Mouse (Mus musculus): ENCODE measurements around the gene Nup210l. TPM values are rescaled to one million over a fixed set of nuclear protein-coding genes. Genes with fewer than 3 reads are reported as not detected.

The Nup210l gene
- polyA plus RNA-seq, 1 experiment from 2014 or later: 0.36 TPM

DNA sequence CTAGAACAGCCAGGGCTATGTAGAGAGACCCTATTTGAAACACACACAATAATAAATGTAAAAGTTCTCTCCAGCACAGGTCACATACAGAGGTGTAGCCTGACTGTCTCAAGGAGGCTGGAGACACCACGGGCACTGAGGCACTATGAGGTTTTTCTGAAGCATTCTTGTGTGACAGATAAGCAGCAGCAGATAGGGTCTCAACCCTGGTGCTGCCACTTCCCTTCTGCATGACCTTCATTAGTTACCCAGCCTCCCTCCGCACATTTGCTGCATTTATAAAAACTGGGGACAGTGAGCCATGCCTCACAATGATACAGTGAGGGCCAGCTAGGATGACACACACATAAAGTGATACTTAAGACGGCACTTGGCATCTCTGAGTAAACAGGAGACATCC is 119.0 kb downstream of the Nup210l start:
- ATAC-seq (ENCODE audit: low FRiP score, low TSS enrichment): no peak
- H3K4me3 ChIP-seq (ENCODE audit: low read length): no peak overlapping the region
- H3K9ac ChIP-seq (replicated peaks; ENCODE audit: low read length): no peak overlapping the region
- H3K27ac ChIP-seq (ENCODE audit: low read length): no peak overlapping the region
- 36% methylated on average over 3 of the region's 3 CpGs for WGBS
- H3K4me2 ChIP-seq (replicated peaks; ENCODE audit: low read depth, low read length): 0 out of 2 replicates have a peak overlapping the region, but pooled peaks have one; percentile 6
- H3K36me3 ChIP-seq (ENCODE audit: insufficient read depth, low read length): peaks cover 24% of the 10 kb centered on the region
- no peaks in the 10 kb centered on the region for H3K9me3 ChIP-seq (ENCODE audit: low read length)
- peaks cover 20% of the 10 kb centered on the region for H3K4me1 ChIP-seq (ENCODE audit: insufficient read depth, low read length)
- H3K27me3 ChIP-seq (ENCODE audit: insufficient read depth, low read length): no peaks in the 10 kb centered on the region

DNA sequence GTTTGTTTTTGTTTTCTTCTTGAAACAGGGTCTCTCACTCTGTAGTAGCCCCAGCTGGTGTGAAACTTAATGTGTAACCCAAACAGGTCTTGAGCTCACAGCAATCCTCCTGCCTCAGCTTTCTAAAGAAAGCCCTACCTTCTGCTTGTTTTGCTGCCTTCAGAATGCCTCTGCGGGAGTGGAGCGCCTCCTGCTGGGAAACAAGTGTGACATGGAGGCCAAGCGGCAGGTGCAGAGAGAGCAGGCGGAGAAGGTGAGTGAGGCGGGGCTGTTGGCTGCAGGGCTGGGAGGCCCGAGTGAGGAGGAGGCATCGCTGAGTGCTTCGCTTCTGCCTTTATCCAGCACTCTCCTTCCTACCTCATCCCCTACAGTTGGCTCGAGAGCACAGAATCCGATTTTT is 120.4 kb downstream of the Nup210l start:
- no peak for ATAC-seq (ENCODE audit: low FRiP score, low TSS enrichment)
- Histone ChIP-seq H3K4me3 (ENCODE audit: low read length) (no peak overlapping the region), H3K4me1 (ENCODE audit: insufficient read depth, low read length) (peaks cover 20% of the 10 kb centered on the region), H3K9me3 (ENCODE audit: low read length) (no peaks in the 10 kb centered on the region), H3K4me2 (replicated peaks; ENCODE audit: low read depth, low read length) (no peak overlapping the region), H3K27me3 (ENCODE audit: insufficient read depth, low read length) (no peaks in the 10 kb centered on the region), H3K9ac (replicated peaks; ENCODE audit: low read length) (no peak overlapping the region), H3K27ac (ENCODE audit: low read length) (no peak overlapping the region), H3K36me3 (ENCODE audit: insufficient read depth, low read length) (peaks cover 24% of the 10 kb centered on the region)
- WGBS: 87% methylated on average over 10 of the region's 10 CpGs

DNA sequence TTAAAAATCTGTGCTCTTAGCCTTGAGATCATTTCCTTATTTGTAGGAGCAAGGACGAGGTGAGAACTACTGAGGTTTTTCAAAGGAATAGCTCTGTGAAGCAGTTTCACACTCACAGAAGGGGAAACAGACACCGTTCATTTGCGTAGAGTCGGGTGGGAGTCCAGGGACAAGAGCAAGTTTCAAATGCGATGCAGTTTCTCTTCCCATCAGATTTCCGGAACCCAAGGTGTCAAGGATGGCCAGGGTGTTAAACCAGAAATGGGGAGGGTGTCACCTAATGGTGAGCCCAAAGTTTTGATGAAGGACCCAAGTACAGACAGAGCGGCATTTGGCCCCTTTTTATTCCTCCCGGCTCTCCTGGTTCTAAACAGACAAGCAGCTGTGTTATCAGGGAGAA is 127.1 kb downstream of the Nup210l start:
- Histone ChIP-seq H3K27ac (ENCODE audit: low read length) (peak overlapping the region; percentile 91), H3K4me1 (ENCODE audit: insufficient read depth, low read length) (peaks cover 7% of the 10 kb centered on the region; the same call in 1 of the 2 replicates), H3K4me2 (replicated peaks; ENCODE audit: low read depth, low read length) (peak overlapping the region; percentile 81), H3K9me3 (ENCODE audit: low read length) (no peaks in the 10 kb centered on the region), H3K36me3 (ENCODE audit: insufficient read depth, low read length) (peaks cover 26% of the 10 kb centered on the region), H3K9ac (replicated peaks; ENCODE audit: low read length) (peak overlapping the region; percentile 90), H3K27me3 (ENCODE audit: insufficient read depth, low read length) (no peaks in the 10 kb centered on the region), H3K4me3 (ENCODE audit: low read length) (peak overlapping the region; percentile 69)
- ATAC-seq (ENCODE audit: low FRiP score, low TSS enrichment): peak; percentile 9; the same call in 1 of the 2 replicates
- 13% methylated on average over 8 of the region's 8 CpGs for WGBS

DNA sequence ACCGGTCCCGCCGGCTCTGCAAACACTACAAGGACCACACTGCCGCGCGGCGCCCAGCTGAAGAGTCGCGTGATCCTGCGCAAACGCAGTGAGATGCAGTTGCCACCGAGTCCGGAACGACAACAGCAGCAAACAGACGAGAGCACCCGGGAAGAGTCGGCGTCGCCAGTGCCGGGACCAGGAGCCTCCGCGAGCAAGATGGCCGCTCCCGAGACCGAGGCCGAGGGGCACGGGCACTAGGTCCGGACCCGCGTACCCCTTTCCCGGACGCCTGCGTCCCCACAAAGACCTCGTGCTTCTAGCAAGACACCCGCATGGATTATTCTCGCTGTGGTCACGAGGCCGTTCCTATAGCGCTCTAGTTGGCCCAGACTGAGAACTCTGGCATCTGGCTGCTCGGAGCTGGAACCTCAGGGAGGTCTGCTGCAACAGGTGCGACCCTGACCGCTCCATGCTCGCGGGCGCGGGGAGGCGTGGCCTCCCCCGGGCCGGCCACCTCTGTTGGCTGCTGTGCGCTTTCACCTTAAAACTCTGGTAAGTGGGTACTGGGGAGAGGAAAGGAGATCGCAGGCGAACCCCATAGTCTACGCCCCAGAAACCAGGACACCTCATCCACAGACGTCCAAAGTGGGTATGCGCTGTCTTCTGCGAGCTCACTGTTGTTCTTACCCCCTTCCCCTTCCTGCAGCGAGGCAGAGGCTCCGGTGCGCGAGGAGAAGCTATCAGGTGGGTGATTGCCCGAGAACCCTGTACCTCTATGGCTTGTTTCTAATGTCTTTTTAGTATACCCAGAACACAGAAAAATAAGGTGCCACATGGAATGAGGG is 127.8 kb downstream of the Nup210l start, which contains the start of gene Jtb:
TSS of gene Jtb (plus strand) at position 91 of the 827 bp plus-strand sequence.
- ATAC-seq (ENCODE audit: low FRiP score, low TSS enrichment): peak; percentile 99
- Histone ChIP-seq H3K9me3 (ENCODE audit: low read length) (no peaks in the 10 kb centered on the region), H3K27me3 (ENCODE audit: insufficient read depth, low read length) (no peaks in the 10 kb centered on the region), H3K4me1 (ENCODE audit: insufficient read depth, low read length) (peaks cover 7% of the 10 kb centered on the region; the same call in 1 of the 2 replicates), H3K4me3 (ENCODE audit: low read length) (peak within 1 kb of the TSS; percentile 69), H3K27ac (ENCODE audit: low read length) (peak within 1 kb of the TSS; percentile 91), H3K9ac (replicated peaks; ENCODE audit: low read length) (peak within 1 kb of the TSS; percentile 90), H3K36me3 (ENCODE audit: insufficient read depth, low read length) (peaks cover 29% of the 10 kb centered on the region), H3K4me2 (replicated peaks; ENCODE audit: low read depth, low read length) (peak within 1 kb of the TSS; percentile 81)
- under 1% methylated on average over 60 of the region's 61 CpGs for WGBS

DNA sequence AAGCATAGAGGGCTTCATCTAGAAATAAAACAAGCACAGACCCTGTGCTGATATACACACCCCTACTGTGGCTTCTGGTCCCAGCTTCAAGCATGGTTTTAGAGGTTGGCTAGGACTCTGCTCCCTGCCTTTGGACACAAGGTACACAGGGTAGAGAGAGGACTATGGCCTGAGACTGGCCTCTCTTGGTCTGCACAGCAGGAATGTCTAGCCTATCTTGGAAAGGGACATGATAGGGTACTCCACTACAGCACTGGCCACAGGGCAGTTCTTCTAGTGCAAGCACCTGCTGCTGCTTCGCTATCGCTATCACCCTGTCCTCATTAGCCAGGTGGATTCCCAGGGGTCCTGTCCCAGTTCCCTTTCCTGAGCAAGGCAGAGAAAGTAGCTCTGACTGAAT is 137.3 kb downstream of the Nup210l start:
- Histone ChIP-seq H3K4me3 (ENCODE audit: low read length) (no peak overlapping the region), H3K27me3 (ENCODE audit: insufficient read depth, low read length) (no peaks in the 10 kb centered on the region), H3K27ac (ENCODE audit: low read length) (no peak overlapping the region), H3K4me1 (ENCODE audit: insufficient read depth, low read length) (peaks cover 12% of the 10 kb centered on the region), H3K9me3 (ENCODE audit: low read length) (no peaks in the 10 kb centered on the region), H3K9ac (replicated peaks; ENCODE audit: low read length) (no peak overlapping the region), H3K36me3 (ENCODE audit: insufficient read depth, low read length) (0 out of 2 replicates have a peak, but pooled peaks cover 3% of the 10 kb centered on the region), H3K4me2 (replicated peaks; ENCODE audit: low read depth, low read length) (no peak overlapping the region)
- ATAC-seq (ENCODE audit: low FRiP score, low TSS enrichment): peak; percentile 59; the same call in 1 of the 2 replicates
- 89% methylated on average over 2 of the region's 2 CpGs for WGBS

DNA sequence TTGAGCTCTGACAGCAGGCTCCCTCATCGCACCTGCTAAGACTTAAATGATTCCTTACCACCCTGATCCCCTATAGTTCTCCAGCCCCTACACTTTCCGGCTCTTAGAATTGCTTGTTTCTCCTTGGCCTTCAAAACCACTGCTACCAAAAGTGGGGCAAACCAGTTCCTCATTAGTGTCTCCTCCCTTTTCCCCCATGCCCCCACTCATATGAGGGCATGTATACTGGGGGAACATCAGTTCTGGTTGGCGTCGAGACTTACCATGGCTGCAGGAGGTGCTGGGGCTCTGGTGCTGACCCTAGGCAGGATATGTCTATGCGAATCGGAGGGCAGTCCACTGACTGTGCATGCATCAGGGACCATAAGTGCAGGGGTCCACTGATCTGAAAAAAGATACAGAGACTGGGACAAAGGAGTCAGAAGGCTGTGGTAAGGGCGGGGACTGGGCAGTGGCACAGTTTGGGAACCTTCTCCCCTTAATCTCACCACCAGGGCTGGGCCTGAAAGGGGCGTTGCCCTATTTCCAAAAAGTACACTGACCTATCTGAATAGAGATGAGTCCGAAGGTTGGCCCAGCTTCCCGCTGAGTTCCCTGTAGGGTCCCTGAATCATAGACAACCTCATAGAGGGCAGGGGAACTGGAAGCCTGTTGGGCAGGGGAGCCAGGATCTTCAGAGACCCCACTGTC is 137.9 kb downstream of the Nup210l start:
- Histone ChIP-seq H3K36me3 (ENCODE audit: insufficient read depth, low read length) (no peaks in the 10 kb centered on the region), H3K9ac (replicated peaks; ENCODE audit: low read length) (no peak overlapping the region), H3K4me3 (ENCODE audit: low read length) (no peak overlapping the region), H3K9me3 (ENCODE audit: low read length) (no peaks in the 10 kb centered on the region), H3K4me2 (replicated peaks; ENCODE audit: low read depth, low read length) (no peak overlapping the region), H3K4me1 (ENCODE audit: insufficient read depth, low read length) (peaks cover 12% of the 10 kb centered on the region), H3K27ac (ENCODE audit: low read length) (no peak overlapping the region), H3K27me3 (ENCODE audit: insufficient read depth, low read length) (no peaks in the 10 kb centered on the region)
- ATAC-seq (ENCODE audit: low FRiP score, low TSS enrichment): 0 out of 2 replicates have a peak, but pooled peaks have one; percentile 15
- WGBS: 81% methylated on average over 10 of the region's 10 CpGs

DNA sequence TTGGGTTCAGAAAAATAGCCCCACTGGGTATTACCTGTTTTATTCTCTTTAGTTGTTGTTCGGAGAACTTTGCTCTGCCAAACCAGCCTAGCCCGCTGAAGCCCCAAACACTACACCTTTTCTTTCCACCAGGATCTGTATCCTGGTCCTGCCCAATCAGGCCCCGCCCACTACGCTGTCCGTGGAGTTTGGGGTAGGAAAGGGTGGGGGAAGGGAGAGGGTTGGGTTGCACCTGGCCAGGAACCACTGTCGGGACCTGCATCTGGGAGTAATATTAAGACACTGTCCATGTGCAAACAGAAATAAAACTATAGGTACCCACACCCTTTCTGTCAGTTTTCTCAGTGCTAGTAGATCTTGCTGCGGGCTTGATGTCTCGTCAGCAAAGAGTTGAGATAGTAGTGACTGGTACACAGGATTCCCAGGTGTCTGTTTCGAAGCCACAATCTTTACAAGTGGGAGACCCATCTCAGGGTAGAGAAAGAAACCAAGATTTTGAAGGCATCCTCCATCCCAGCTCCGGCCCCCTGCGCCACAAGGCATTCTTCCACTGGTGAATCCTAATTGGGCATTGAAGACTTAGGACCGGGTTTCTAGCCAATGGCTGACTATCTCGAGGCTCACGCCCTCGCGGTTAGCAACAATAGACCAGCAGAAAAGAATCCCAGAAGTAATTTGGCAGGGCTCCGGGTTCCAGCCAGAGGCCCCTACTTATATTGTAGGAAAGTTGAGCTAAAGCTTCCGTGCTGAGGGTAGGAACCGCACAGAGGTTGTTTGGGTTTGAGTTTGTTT is 139.2 kb downstream of the Nup210l start, which contains the start of gene Creb3l4:
TSS of gene Creb3l4 (minus strand) at position 529 of the 792 bp plus-strand sequence.
- 3% methylated on average over 19 of the region's 19 CpGs for WGBS
- Histone ChIP-seq H3K36me3 (ENCODE audit: insufficient read depth, low read length) (no peaks in the 10 kb centered on the region), H3K9me3 (ENCODE audit: low read length) (no peaks in the 10 kb centered on the region), H3K27ac (ENCODE audit: low read length) (peak within 1 kb of the TSS; percentile 70), H3K27me3 (ENCODE audit: insufficient read depth, low read length) (no peaks in the 10 kb centered on the region), H3K4me3 (ENCODE audit: low read length) (peak within 1 kb of the TSS; percentile 51), H3K4me2 (replicated peaks; ENCODE audit: low read depth, low read length) (peak within 1 kb of the TSS; percentile 86), H3K4me1 (ENCODE audit: insufficient read depth, low read length) (peaks cover 15% of the 10 kb centered on the region), H3K9ac (replicated peaks; ENCODE audit: low read length) (peak within 1 kb of the TSS; percentile 65)
- peak; percentile 54 for ATAC-seq (ENCODE audit: low FRiP score, low TSS enrichment)

DNA sequence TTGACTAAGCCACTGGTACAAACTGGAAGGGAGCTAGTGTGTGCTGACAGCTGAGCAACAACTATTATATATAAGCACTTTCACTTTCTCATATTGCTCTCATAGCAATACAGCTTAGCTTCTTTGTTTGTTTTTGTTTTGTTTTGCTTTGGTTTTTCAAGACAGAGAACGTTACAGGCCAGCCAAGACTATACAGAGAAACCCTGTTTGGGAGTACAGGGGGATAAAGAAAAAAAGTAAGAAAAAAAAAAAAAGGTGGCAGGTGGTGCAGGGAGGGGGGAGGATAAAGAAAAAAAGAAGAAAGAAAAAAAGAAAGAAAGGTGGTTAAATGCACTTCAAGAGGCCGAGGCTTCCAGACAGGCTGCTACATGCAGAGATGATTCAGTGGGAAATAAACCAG is 141.5 kb downstream of the Nup210l start:
- 59% methylated on average over 2 of the region's 2 CpGs for WGBS
- H3K36me3 ChIP-seq (ENCODE audit: insufficient read depth, low read length): peaks cover 7% of the 10 kb centered on the region; the same call in 1 of the 2 replicates
- no peaks in the 10 kb centered on the region for H3K9me3 ChIP-seq (ENCODE audit: low read length)
- H3K27me3 ChIP-seq (ENCODE audit: insufficient read depth, low read length): no peaks in the 10 kb centered on the region
- no peak overlapping the region for H3K4me3 ChIP-seq (ENCODE audit: low read length)
- ATAC-seq (ENCODE audit: low FRiP score, low TSS enrichment): no peak
- no peak overlapping the region for H3K27ac ChIP-seq (ENCODE audit: low read length)
- no peak overlapping the region for H3K9ac ChIP-seq (replicated peaks; ENCODE audit: low read length)
- no peak overlapping the region for H3K4me2 ChIP-seq (replicated peaks; ENCODE audit: low read depth, low read length)
- peaks cover 28% of the 10 kb centered on the region for H3K4me1 ChIP-seq (ENCODE audit: insufficient read depth, low read length)

DNA sequence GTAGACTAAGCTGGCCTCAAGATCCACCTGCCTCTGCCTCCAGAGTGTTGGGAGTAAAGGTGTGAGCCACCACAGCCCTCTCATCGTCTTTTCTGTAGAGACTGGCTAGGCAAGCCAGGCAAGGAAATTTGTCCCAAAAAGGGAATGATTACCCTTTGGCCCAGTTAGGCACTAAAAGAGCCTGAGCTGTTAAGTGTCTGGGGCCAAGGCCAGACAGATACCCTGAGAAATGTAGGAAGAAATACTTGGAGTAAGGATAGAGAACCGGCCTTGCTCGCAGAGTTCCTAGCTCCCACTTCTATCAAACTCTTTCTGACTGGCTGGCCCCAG is 143.7 kb downstream of the Nup210l start:
- H3K9me3 ChIP-seq (ENCODE audit: low read length): no peaks in the 10 kb centered on the region
- peak overlapping the region; percentile 96 for H3K4me2 ChIP-seq (replicated peaks; ENCODE audit: low read depth, low read length)
- H3K27me3 ChIP-seq (ENCODE audit: insufficient read depth, low read length): no peaks in the 10 kb centered on the region
- peak overlapping the region; percentile 90 for H3K4me3 ChIP-seq (ENCODE audit: low read length)
- peak overlapping the region; percentile 97 for H3K27ac ChIP-seq (ENCODE audit: low read length)
- peaks cover 20% of the 10 kb centered on the region for H3K36me3 ChIP-seq (ENCODE audit: insufficient read depth, low read length)
- H3K4me1 ChIP-seq (ENCODE audit: insufficient read depth, low read length): peaks cover 31% of the 10 kb centered on the region
- WGBS: 0% methylated on average over 3 of the region's 3 CpGs
- ATAC-seq (ENCODE audit: low FRiP score, low TSS enrichment): no peak
- peak overlapping the region; percentile 82 for H3K9ac ChIP-seq (replicated peaks; ENCODE audit: low read length)

All from kidney, embryonic 16.5 days (tissue).